Mouse (Mus musculus) embryonic fibroblast, embryonic 13.5 days (primary cell): ENCODE measurements around the gene Trim33.

ENCODE experiments used
- CTCF ChIP-seq: IDR thresholded peaks from 2 replicates; pipeline ENCODE4 v1.5.1; 2011; ENCODE audit warnings: mild to moderate bottlenecking, control low read depth, low read length, moderate library complexity, borderline replicate concordance; ENCODE audit not compliant: insufficient read depth
- POLR2A ChIP-seq: IDR thresholded peaks from 2 replicates; pipeline ENCODE4 v1.6.1; 2011; ENCODE audit warnings: low read depth, mild to moderate bottlenecking, control low read depth, low read length, moderate library complexity

GRCm38 (mm10) chr3:103262802-103263417 is 16.2 kb upstream of the Trim33 start:
- TF ChIP-seq CTCF (no peak), POLR2A (no peak)
